Mouse (Mus musculus) kidney, embryonic 14.5 days (tissue): ENCODE results near the gene 4930415O20Rik. TPM values are rescaled to one million over a fixed set of nuclear protein-coding genes. Genes with fewer than 3 reads are reported as not detected.

ENCODE experiments used
- ATAC-seq: fragments of 200-750 bp; cut with Nextera tagmentation; 2 replicates; pipeline ENCODE4 v1.8.0; 2017; ENCODE audit warnings: moderate number of reproducible peaks, mild to moderate bottlenecking, moderate TSS enrichment, moderate library complexity; ENCODE audit not compliant: low FRiP score, low TSS enrichment
- H3K27ac ChIP-seq: fragments of 300-500 bp; sonication (generic); 2 replicates; pipeline ENCODE4 v1.5.1; 2014; ENCODE audit warnings: low read depth, mild to moderate bottlenecking, low read length, moderate library complexity, mixed read lengths
- H3K27me3 ChIP-seq: fragments of 300-500 bp; sonication (generic); 2 replicates; pipeline ENCODE4 v1.6.1; 2014; ENCODE audit warnings: mild to moderate bottlenecking, low read length; ENCODE audit not compliant: control insufficient read depth, insufficient read depth
- H3K36me3 ChIP-seq: fragments of 300-500 bp; sonication (generic); 2 replicates; pipeline ENCODE4 v1.6.1; 2014; ENCODE audit warnings: low read length, mixed read lengths; ENCODE audit not compliant: control insufficient read depth, insufficient read depth
- H3K4me1 ChIP-seq: fragments of 300-500 bp; sonication (generic); 2 replicates; pipeline ENCODE4 v1.6.1; 2014; ENCODE audit warnings: low read length, mixed read lengths; ENCODE audit not compliant: control insufficient read depth, insufficient read depth
- H3K4me2 ChIP-seq: fragments of 300-500 bp; sonication (generic); replicated peaks from 2 replicates; pipeline ENCODE4 v1.6.1; 2014; ENCODE audit warnings: low read depth, mild to moderate bottlenecking, low read length
- H3K4me3 ChIP-seq: fragments of 300-500 bp; sonication (generic); 2 replicates; pipeline ENCODE4 v1.5.1; 2014; ENCODE audit warnings: mild to moderate bottlenecking, low read length
- H3K9ac ChIP-seq: fragments of 300-500 bp; sonication (generic); 2 replicates; pipeline ENCODE4 v1.6.1; 2014; ENCODE audit warnings: low read depth, mild to moderate bottlenecking, low read length, moderate library complexity
- H3K9me3 ChIP-seq: fragments of 300-500 bp; sonication (generic); 2 replicates; pipeline ENCODE4 v1.6.1; 2016; ENCODE audit warnings: low read length; ENCODE audit not compliant: control insufficient read depth
- WGBS: fragments of 180-500 bp; shearing (Covaris S2); extraction: QIAGEN DNeasy Blood & Tissue Kit; methylation state at CpG from one replicate; pipeline ENCODE4 v1.1.7; 2014; 5-methylcytosine and 5-hydroxymethylcytosine counted together
- polyA plus RNA-seq: library from polyadenylated mRNA; unstranded; fragments of >200 nt; fragmentation: Nextera tagmentation; extraction: Ambion mirVana; gene quantifications from 2 replicates; pipeline ENCODE4 v1.2.1, GENCODE M21; 2014

Gene 4930415O20Rik
- polyA plus RNA-seq, 1 experiment from 2014 or later, result 0.57 TPM

DNA sequence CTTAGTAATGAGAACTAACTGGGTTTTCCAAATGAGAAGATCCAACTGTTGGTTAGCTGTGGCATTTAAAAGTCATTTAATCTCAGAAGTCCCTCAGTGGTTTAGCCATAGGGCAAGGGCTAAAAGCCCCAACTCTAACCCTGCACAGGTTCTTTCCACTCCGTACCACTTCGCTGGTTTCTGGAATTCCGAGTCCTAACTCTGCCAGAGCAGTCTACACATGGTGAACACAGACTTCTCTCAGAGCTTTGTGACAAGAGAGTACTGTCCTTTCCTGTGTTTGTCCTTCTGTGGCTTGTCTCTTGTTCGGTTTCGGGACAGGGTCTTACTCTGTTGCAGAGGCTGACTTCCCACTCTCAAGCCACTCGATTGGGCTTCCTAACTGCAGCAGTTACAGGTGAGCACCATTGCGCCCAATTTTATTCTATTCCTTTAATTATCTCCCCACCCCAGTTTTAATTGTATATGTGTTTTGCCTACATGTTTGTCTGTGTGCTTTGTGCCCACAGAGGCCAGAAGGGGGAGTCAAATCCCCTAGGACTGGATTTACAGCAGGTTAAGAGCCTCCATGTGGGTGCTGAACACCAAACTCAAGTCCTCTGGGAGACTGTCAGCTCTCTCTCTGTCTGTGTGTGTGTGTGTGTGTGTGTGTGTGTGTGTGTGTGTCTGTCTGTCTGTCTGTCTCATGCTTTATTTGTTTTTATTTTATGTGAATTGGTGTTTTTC lies 55.8 kb downstream of the 4930415O20Rik start:
- Histone ChIP-seq H3K9me3 (0 out of 2 replicates have a peak, but pooled peaks cover 5% of the 10 kb centered on the region), H3K4me3 (no peak overlapping the region), H3K9ac (no peak overlapping the region), H3K27me3 (peaks cover 7% of the 10 kb centered on the region; the same call in 1 of the 2 replicates), H3K4me2 (no peak overlapping the region), H3K36me3 (no peaks in the 10 kb centered on the region), H3K27ac (no peak overlapping the region), H3K4me1 (peaks cover 33% of the 10 kb centered on the region)
- 51% methylated on average over 7 of the region's 7 CpGs for WGBS
- ATAC-seq, result no peak

- Histone ChIP-seq H3K4me1 (peaks cover 49% of the 10 kb centered on the region), H3K27ac (peak overlapping the region; percentile 20; the same call in 1 of the 2 replicates), H3K4me3 (peak overlapping the region; percentile 6), H3K9me3 (0 out of 2 replicates have a peak, but pooled peaks cover 5% of the 10 kb centered on the region), H3K27me3 (peaks cover 7% of the 10 kb centered on the region; the same call in 1 of the 2 replicates), H3K36me3 (no peaks in the 10 kb centered on the region), H3K4me2 (peak overlapping the region; percentile 38), H3K9ac (peak overlapping the region; percentile 31; the same call in 1 of the 2 replicates)
- no peak for ATAC-seq
- 7% methylated on average over 20 of the region's 20 CpGs for WGBS
Measured at GRCm38 (mm10) chr15:98628589-98629254, 57.9 kb downstream of the 4930415O20Rik start.

- no peak overlapping the region for H3K4me3 ChIP-seq
- H3K36me3 ChIP-seq, result no peaks in the 10 kb centered on the region
- H3K27ac ChIP-seq, result peak overlapping the region; percentile 20; the same call in 1 of the 2 replicates
- no peak overlapping the region; the same call in 1 of the 2 replicates for H3K4me2 ChIP-seq
- peaks cover 49% of the 10 kb centered on the region for H3K4me1 ChIP-seq
- peaks cover 7% of the 10 kb centered on the region; the same call in 1 of the 2 replicates for H3K27me3 ChIP-seq
- ATAC-seq, result no peak
- H3K9me3 ChIP-seq, result no peaks in the 10 kb centered on the region
- WGBS, result 16% methylated on average over 6 of the region's 6 CpGs
- H3K9ac ChIP-seq, result 0 out of 2 replicates have a peak overlapping the region, but pooled peaks have one; percentile 31
Measured at GRCm38 (mm10) chr15:98629464-98629863, 58.7 kb downstream of the 4930415O20Rik start.

DNA sequence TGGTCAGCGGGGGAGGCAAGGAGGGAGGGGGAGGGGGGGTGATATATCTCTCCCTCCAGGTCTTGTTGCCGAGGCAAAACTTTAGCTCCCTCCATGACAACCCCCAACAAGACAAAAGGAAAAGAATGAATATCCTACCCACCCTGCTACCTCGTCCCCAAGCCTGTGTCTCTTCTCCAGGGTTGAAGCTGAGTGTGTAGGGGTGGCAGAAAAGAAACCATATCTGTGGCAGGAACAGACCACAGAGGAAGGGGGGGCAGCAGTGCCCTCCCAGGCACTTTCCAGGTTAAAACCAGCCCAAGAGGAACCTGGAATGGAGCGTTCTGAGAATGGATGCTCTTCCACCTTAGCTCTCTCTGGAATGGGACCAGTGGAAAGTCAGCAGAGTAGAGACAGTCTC lies 59.7 kb downstream of the 4930415O20Rik start, which contains the start of gene Cacnb3:
Cacnb3 (plus strand) TSS at position 301 of the 400 bp plus-strand sequence.
- Histone ChIP-seq H3K27ac (no peak within 1 kb of the TSS), H3K9me3 (no peaks in the 10 kb centered on the region), H3K27me3 (peaks cover 7% of the 10 kb centered on the region; the same call in 1 of the 2 replicates), H3K4me1 (peaks cover 54% of the 10 kb centered on the region), H3K4me3 (peak within 1 kb of the TSS; percentile 92), H3K36me3 (no peaks in the 10 kb centered on the region), H3K4me2 (peak within 1 kb of the TSS; percentile 95), H3K9ac (peak within 1 kb of the TSS; percentile 63; the same call in 1 of the 2 replicates)
- WGBS, result 29% methylated on average over 4 of the region's 4 CpGs
- ATAC-seq, result no peak

GRCm38 (mm10) chr15:98631493-98631892 lies 60.7 kb downstream of the 4930415O20Rik start:
- peak; percentile 24 for ATAC-seq
- H3K4me1 ChIP-seq, result peaks cover 56% of the 10 kb centered on the region
- H3K9me3 ChIP-seq, result no peaks in the 10 kb centered on the region
- 0% methylated on average over 18 of the region's 18 CpGs for WGBS
- peak overlapping the region; percentile 92 for H3K4me3 ChIP-seq
- H3K27me3 ChIP-seq, result peaks cover 7% of the 10 kb centered on the region; the same call in 1 of the 2 replicates
- H3K27ac ChIP-seq, result no peak overlapping the region
- peak overlapping the region; percentile 95 for H3K4me2 ChIP-seq
- no peaks in the 10 kb centered on the region for H3K36me3 ChIP-seq
- H3K9ac ChIP-seq, result peak overlapping the region; percentile 63; the same call in 1 of the 2 replicates

GRCm38 (mm10) chr15:98632107-98632744 lies 61.4 kb downstream of the 4930415O20Rik start:
- Histone ChIP-seq H3K4me2 (peak overlapping the region; percentile 95), H3K36me3 (no peaks in the 10 kb centered on the region), H3K27me3 (peaks cover 7% of the 10 kb centered on the region; the same call in 1 of the 2 replicates), H3K9ac (peak overlapping the region; percentile 63), H3K9me3 (no peaks in the 10 kb centered on the region), H3K4me1 (peaks cover 51% of the 10 kb centered on the region), H3K4me3 (peak overlapping the region; percentile 92), H3K27ac (peak overlapping the region; percentile 75)
- ATAC-seq, result peak; percentile 68
- under 1% methylated on average over 24 of the region's 25 CpGs for WGBS

DNA sequence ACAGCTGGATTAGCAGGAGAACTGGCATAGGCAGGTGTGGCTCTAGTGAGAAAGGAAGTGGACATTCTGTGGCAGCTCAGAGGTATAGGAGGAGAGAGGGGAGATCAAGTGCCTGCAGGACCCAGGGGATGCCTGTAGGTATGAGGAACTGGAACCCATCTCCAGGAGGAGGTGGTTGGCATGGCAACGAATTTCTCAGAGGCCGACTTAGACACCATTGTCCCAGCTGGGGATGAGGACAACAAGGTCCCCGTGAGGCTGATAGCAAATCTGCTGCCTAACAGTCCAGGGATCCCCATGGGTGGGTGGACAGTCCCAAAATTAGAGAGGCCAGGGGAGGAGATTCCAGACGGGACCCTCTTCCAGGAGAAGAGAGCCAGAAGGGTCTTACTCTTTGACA lies 62.1 kb downstream of the 4930415O20Rik start:
- Histone ChIP-seq H3K4me1 (peaks cover 51% of the 10 kb centered on the region), H3K27me3 (peaks cover 7% of the 10 kb centered on the region; the same call in 1 of the 2 replicates), H3K9ac (peak overlapping the region; percentile 63), H3K27ac (no peak overlapping the region), H3K9me3 (no peaks in the 10 kb centered on the region), H3K36me3 (no peaks in the 10 kb centered on the region), H3K4me2 (peak overlapping the region; percentile 95), H3K4me3 (peak overlapping the region; percentile 92)
- WGBS, result 2% methylated on average over 4 of the region's 4 CpGs
- no peak for ATAC-seq

DNA sequence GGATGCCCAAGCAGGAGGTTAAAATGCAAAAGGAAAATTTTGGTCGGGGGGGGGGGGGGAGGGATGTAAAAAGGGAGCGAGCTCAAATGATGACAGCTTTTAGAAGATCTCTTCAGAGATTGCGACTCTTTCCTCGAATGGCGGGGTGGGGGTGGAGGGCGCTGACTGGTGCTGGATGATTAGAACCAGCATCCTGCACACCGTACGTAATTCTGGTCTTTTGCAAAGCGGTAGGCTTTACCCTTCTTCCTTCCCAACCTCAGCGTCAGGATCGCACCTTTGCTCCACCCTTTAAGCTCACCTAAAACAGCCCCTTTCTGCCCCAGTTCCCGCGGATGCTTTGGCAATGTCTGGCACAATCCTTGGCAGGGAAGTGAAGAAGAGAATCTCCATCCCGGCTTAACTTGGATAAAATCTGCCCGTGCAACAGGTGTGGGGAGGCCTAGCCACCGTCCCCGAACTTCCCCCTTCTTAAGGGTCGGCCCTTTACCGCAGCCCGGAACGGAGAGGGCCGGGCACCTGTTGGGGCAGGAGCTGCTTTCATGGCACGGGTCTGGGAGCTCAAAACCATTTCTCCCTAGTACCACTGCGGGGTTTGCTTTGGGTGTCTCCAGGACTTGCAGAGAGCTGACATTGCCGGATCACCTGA lies 63.1 kb downstream of the 4930415O20Rik start:
- Histone ChIP-seq H3K36me3 (no peaks in the 10 kb centered on the region), H3K9me3 (no peaks in the 10 kb centered on the region), H3K27ac (peak overlapping the region; percentile 76), H3K4me2 (peak overlapping the region; percentile 95), H3K9ac (peak overlapping the region; percentile 84), H3K4me3 (peak overlapping the region; percentile 92), H3K27me3 (peaks cover 7% of the 10 kb centered on the region; the same call in 1 of the 2 replicates), H3K4me1 (peaks cover 43% of the 10 kb centered on the region)
- under 1% methylated on average over 24 of the region's 25 CpGs for WGBS
- no peak for ATAC-seq
